Mouse (Mus musculus): Measurements from ENCODE around the gene Tuba1a. TPM values are rescaled to one million over a fixed set of nuclear protein-coding genes. Genes with fewer than 3 reads are reported as not detected.

The Tuba1a gene
- polyA plus RNA-seq, 2 experiments = 1,030 to 1,288 TPM

- no peak overlapping the region for H3K4me3 ChIP-seq (replicated peaks; ENCODE audit: low read length)
These were observed 22.5 kb downstream of the Tuba1a start for GRCm38 (mm10) chr15:98930998-98931397.

GRCm38 (mm10) chr15:98930017-98930734 lies 23.3 kb downstream of the Tuba1a start:
- WGBS = 44% methylated on average over 8 of the region's 8 CpGs
- ATAC-seq (ENCODE audit: low FRiP score, low read depth) (no peak), DNase-seq (ENCODE audit: low spot score) (no peak)
- no peak overlapping the region for H3K27ac ChIP-seq (replicated peaks; ENCODE audit: low read depth, low read length)
- H3K4me1 ChIP-seq (ENCODE audit: control insufficient read depth, insufficient read depth, low read length) = peaks cover 9% of the 10 kb centered on the region
- no peak overlapping the region for H3K9ac ChIP-seq (ENCODE audit: low read depth, low read length, severe bottlenecking)
- H3K27me3 ChIP-seq (ENCODE audit: control insufficient read depth, insufficient read depth, low read length) = no peaks in the 10 kb centered on the region
- peaks cover 16% of the 10 kb centered on the region for H3K36me3 ChIP-seq (ENCODE audit: control insufficient read depth, insufficient read depth, low read length)
- no peak for TF ChIP-seq POLR2A (IDR thresholded peaks at IDR 0.05; ENCODE audit: borderline replicate concordance, extremely low read depth, insufficient read depth, insufficient read length)
- H3K4me2 ChIP-seq (replicated peaks; ENCODE audit: low read depth, low read length, severe bottlenecking) = no peak overlapping the region
- H3K4me3 ChIP-seq (replicated peaks; ENCODE audit: low read length) = no peak overlapping the region
- H3K9me3 ChIP-seq (ENCODE audit: control insufficient read depth, low read length) = no peaks in the 10 kb centered on the region

More at GRCm38 (mm10) chr15:98930998-98931397, 22.5 kb downstream of the Tuba1a start:
- no peaks in the 10 kb centered on the region for H3K27me3 ChIP-seq (ENCODE audit: control insufficient read depth, insufficient read depth, low read length)
- no peak overlapping the region for H3K27ac ChIP-seq (replicated peaks; ENCODE audit: low read depth, low read length)
- no peak overlapping the region for H3K4me2 ChIP-seq (replicated peaks; ENCODE audit: low read depth, low read length, severe bottlenecking)
- DNase-seq (ENCODE audit: low spot score) (no peak), ATAC-seq (ENCODE audit: low FRiP score, low read depth) (no peak)
- H3K9ac ChIP-seq (ENCODE audit: low read depth, low read length, severe bottlenecking) = no peak overlapping the region
- peaks cover 16% of the 10 kb centered on the region for H3K36me3 ChIP-seq (ENCODE audit: control insufficient read depth, insufficient read depth, low read length)
- no peaks in the 10 kb centered on the region for H3K9me3 ChIP-seq (ENCODE audit: control insufficient read depth, low read length)
- no peak for TF ChIP-seq POLR2A (IDR thresholded peaks at IDR 0.05; ENCODE audit: borderline replicate concordance, extremely low read depth, insufficient read depth, insufficient read length)
- WGBS = 78% methylated on average over 3 of the region's 3 CpGs
- H3K4me1 ChIP-seq (ENCODE audit: control insufficient read depth, insufficient read depth, low read length) = peaks cover 17% of the 10 kb centered on the region

- Histone ChIP-seq H3K9ac (ENCODE audit: low read depth, low read length, severe bottlenecking) (no peak overlapping the region), H3K4me2 (replicated peaks; ENCODE audit: low read depth, low read length, severe bottlenecking) (no peak overlapping the region), H3K27ac (replicated peaks; ENCODE audit: low read depth, low read length) (no peak overlapping the region), H3K36me3 (ENCODE audit: control insufficient read depth, insufficient read depth, low read length) (peaks cover 16% of the 10 kb centered on the region), H3K9me3 (ENCODE audit: control insufficient read depth, low read length) (no peaks in the 10 kb centered on the region), H3K4me3 (replicated peaks; ENCODE audit: low read length) (no peak overlapping the region), H3K27me3 (ENCODE audit: control insufficient read depth, insufficient read depth, low read length) (no peaks in the 10 kb centered on the region), H3K4me1 (ENCODE audit: control insufficient read depth, insufficient read depth, low read length) (peaks cover 6% of the 10 kb centered on the region; the same call in 1 of the 2 replicates)
- ATAC-seq (ENCODE audit: low FRiP score, low read depth) (peak; percentile 68; the same call in 1 of the 2 replicates), DNase-seq (ENCODE audit: low spot score) (peak; percentile 88)
- WGBS = 15% methylated on average over 13 of the region's 13 CpGs
- TF ChIP-seq POLR2A (IDR thresholded peaks at IDR 0.05; ENCODE audit: borderline replicate concordance, extremely low read depth, insufficient read depth, insufficient read length) = no peak
These were observed 24.8 kb downstream of the Tuba1a start for GRCm38 (mm10) chr15:98928598-98929240.

- Histone ChIP-seq H3K4me2 (replicated peaks; ENCODE audit: low read depth, low read length, severe bottlenecking) (no peak overlapping the region), H3K27me3 (ENCODE audit: control insufficient read depth, insufficient read depth, low read length) (no peaks in the 10 kb centered on the region), H3K4me1 (ENCODE audit: control insufficient read depth, insufficient read depth, low read length) (peaks cover 2% of the 10 kb centered on the region; the same call in 1 of the 2 replicates), H3K27ac (replicated peaks; ENCODE audit: low read depth, low read length) (no peak overlapping the region), H3K9ac (ENCODE audit: low read depth, low read length, severe bottlenecking) (no peak overlapping the region), H3K4me3 (replicated peaks; ENCODE audit: low read length) (no peak overlapping the region), H3K36me3 (ENCODE audit: control insufficient read depth, insufficient read depth, low read length) (peaks cover 11% of the 10 kb centered on the region), H3K9me3 (ENCODE audit: control insufficient read depth, low read length) (no peaks in the 10 kb centered on the region)
- WGBS = 82% methylated on average over 5 of the region's 5 CpGs
- TF ChIP-seq POLR2A (IDR thresholded peaks at IDR 0.05; ENCODE audit: borderline replicate concordance, extremely low read depth, insufficient read depth, insufficient read length) = no peak
- ATAC-seq (ENCODE audit: low FRiP score, low read depth) (no peak), DNase-seq (ENCODE audit: low spot score) (no peak)
These were observed 25.9 kb downstream of the Tuba1a start for GRCm38 (mm10) chr15:98927566-98927965.

- Histone ChIP-seq H3K4me1 (ENCODE audit: control insufficient read depth, insufficient read depth, low read length) (peaks cover 2% of the 10 kb centered on the region; the same call in 1 of the 2 replicates), H3K36me3 (ENCODE audit: control insufficient read depth, insufficient read depth, low read length) (no peaks in the 10 kb centered on the region), H3K4me2 (replicated peaks; ENCODE audit: low read depth, low read length, severe bottlenecking) (no peak overlapping the region), H3K9me3 (ENCODE audit: control insufficient read depth, low read length) (no peaks in the 10 kb centered on the region), H3K4me3 (replicated peaks; ENCODE audit: low read length) (no peak overlapping the region), H3K27ac (replicated peaks; ENCODE audit: low read depth, low read length) (no peak overlapping the region), H3K27me3 (ENCODE audit: control insufficient read depth, insufficient read depth, low read length) (no peaks in the 10 kb centered on the region), H3K9ac (ENCODE audit: low read depth, low read length, severe bottlenecking) (no peak overlapping the region)
- no peak for TF ChIP-seq POLR2A (IDR thresholded peaks at IDR 0.05; ENCODE audit: borderline replicate concordance, extremely low read depth, insufficient read depth, insufficient read length)
- DNase-seq (ENCODE audit: low spot score) = no peak
- no peak for ATAC-seq (ENCODE audit: low FRiP score, low read depth)
- WGBS = 75% methylated on average over 3 of the region's 3 CpGs
These were observed 28.8 kb downstream of the Tuba1a start for GRCm38 (mm10) chr15:98924682-98925081.

Data from limb, embryonic 14.5 days (tissue).